Mouse (Mus musculus) intestine, postnatal 0 days (tissue): ENCODE data around the gene Efna5. TPM values are rescaled to one million over a fixed set of nuclear protein-coding genes. Genes with fewer than 3 reads are reported as not detected.

Experiments
- ATAC-seq: fragments of 200-750 bp; cut with Nextera tagmentation; 2 replicates; pipeline ENCODE4 v1.8.0; 2017; ENCODE audit warnings: mild to moderate bottlenecking, moderate TSS enrichment, moderate library complexity
- H3K27ac ChIP-seq: fragments of 300-500 bp; sonication (generic); 2 replicates; pipeline ENCODE4 v1.5.1; 2014; ENCODE audit warnings: mild to moderate bottlenecking, low read depth, low read length, moderate library complexity
- H3K27me3 ChIP-seq: fragments of 300-500 bp; sonication (generic); replicated peaks from 2 replicates; pipeline ENCODE4 v1.6.1; 2014; ENCODE audit warnings: low read length, mixed read lengths; ENCODE audit not compliant: control insufficient read depth, insufficient read depth
- H3K36me3 ChIP-seq: fragments of 300-500 bp; sonication (generic); 2 replicates; pipeline ENCODE4 v1.6.1; 2014; ENCODE audit warnings: mild to moderate bottlenecking, moderate library complexity; ENCODE audit not compliant: control insufficient read depth, insufficient read depth
- H3K4me1 ChIP-seq: fragments of 300-500 bp; sonication (generic); replicated peaks from 2 replicates; pipeline ENCODE4 v1.6.1; 2014; ENCODE audit warnings: antibody characterized with exemption, low read length, mixed read lengths; ENCODE audit not compliant: control insufficient read depth, insufficient read depth
- H3K4me2 ChIP-seq: fragments of 300-500 bp; sonication (generic); replicated peaks from 2 replicates; pipeline ENCODE4 v1.6.1; 2014; ENCODE audit warnings: low read depth, mild to moderate bottlenecking, moderate library complexity
- H3K4me3 ChIP-seq: fragments of 300-500 bp; sonication (generic); 2 replicates; pipeline ENCODE4 v1.5.1; 2014; ENCODE audit warnings: low read depth, low read length
- H3K9ac ChIP-seq: fragments of 300-500 bp; sonication (generic); 2 replicates; pipeline ENCODE4 v1.6.1; 2014; ENCODE audit warnings: mild to moderate bottlenecking, low read depth, low read length
- H3K9me3 ChIP-seq: fragments of 300-500 bp; sonication (generic); 2 replicates; pipeline ENCODE4 v1.6.1; 2016; ENCODE audit warnings: mixed run types; ENCODE audit not compliant: control insufficient read depth
- CTCF ChIP-seq: sonication (generic); IDR thresholded peaks from 2 replicates; pipeline ENCODE4 v1.5.1; 2016; ENCODE audit warnings: low read depth, mild to moderate bottlenecking, control low read depth, antibody characterized with exemption, moderate library complexity
- WGBS: fragments of 180-500 bp; shearing (Covaris S2); extraction: QIAGEN DNeasy Blood & Tissue Kit; methylation state at CpG from one replicate; pipeline ENCODE4 v1.1.7; 2014; 5-methylcytosine and 5-hydroxymethylcytosine counted together
- polyA plus RNA-seq: library from polyadenylated mRNA; unstranded; fragments of >200 nt; fragmentation: Nextera tagmentation; extraction: Ambion mirVana; gene quantifications from 2 replicates; pipeline ENCODE4 v1.2.1, GENCODE M21; 2015

Gene Efna5
- polyA plus RNA-seq, 1 experiment from 2014 or later = 8.6 TPM

- 70% methylated on average over 8 of the region's 8 CpGs for WGBS
- H3K4me2 ChIP-seq = no peak overlapping the region
These were observed 266.9 kb downstream of the Efna5 start for GRCm38 (mm10) chr17:62614237-62614636.

GRCm38 (mm10) chr17:62613232-62613631 is 267.9 kb downstream of the Efna5 start:
- Histone ChIP-seq H3K9ac (no peak overlapping the region), H3K27ac (no peak overlapping the region), H3K36me3 (no peaks in the 10 kb centered on the region), H3K4me3 (no peak overlapping the region), H3K9me3 (no peaks in the 10 kb centered on the region), H3K4me2 (no peak overlapping the region), H3K27me3 (no peaks in the 10 kb centered on the region), H3K4me1 (no peaks in the 10 kb centered on the region)
- WGBS = 92% methylated on average over 11 of the region's 11 CpGs
- TF ChIP-seq CTCF = no peak
- no peak for ATAC-seq

More at GRCm38 (mm10) chr17:62614237-62614636, 266.9 kb downstream of the Efna5 start:
- Histone ChIP-seq H3K27ac (no peak overlapping the region), H3K9ac (no peak overlapping the region), H3K36me3 (no peaks in the 10 kb centered on the region), H3K4me1 (no peaks in the 10 kb centered on the region), H3K27me3 (no peaks in the 10 kb centered on the region), H3K4me3 (no peak overlapping the region), H3K9me3 (no peaks in the 10 kb centered on the region)
- no peak for TF ChIP-seq CTCF
- no peak for ATAC-seq

GRCm38 (mm10) chr17:62608145-62608544 is 273.0 kb downstream of the Efna5 start:
- Histone ChIP-seq H3K4me2 (no peak overlapping the region), H3K27ac (no peak overlapping the region), H3K4me1 (no peaks in the 10 kb centered on the region), H3K4me3 (no peak overlapping the region), H3K27me3 (no peaks in the 10 kb centered on the region), H3K36me3 (no peaks in the 10 kb centered on the region), H3K9me3 (no peaks in the 10 kb centered on the region), H3K9ac (no peak overlapping the region)
- TF ChIP-seq CTCF = no peak
- 70% methylated on average over 8 of the region's 8 CpGs for WGBS
- no peak for ATAC-seq

- Histone ChIP-seq H3K4me3 (no peak overlapping the region), H3K36me3 (no peaks in the 10 kb centered on the region), H3K27ac (no peak overlapping the region), H3K4me2 (no peak overlapping the region), H3K4me1 (no peaks in the 10 kb centered on the region), H3K27me3 (no peaks in the 10 kb centered on the region), H3K9me3 (no peaks in the 10 kb centered on the region), H3K9ac (no peak overlapping the region)
- 86% methylated on average over 18 of the region's 18 CpGs for WGBS
- ATAC-seq = no peak
- no peak for TF ChIP-seq CTCF
These were observed 273.7 kb downstream of the Efna5 start for GRCm38 (mm10) chr17:62607304-62607914.

GRCm38 (mm10) chr17:62606681-62607080 is 274.4 kb downstream of the Efna5 start:
- H3K9me3 ChIP-seq = no peaks in the 10 kb centered on the region
- H3K27me3 ChIP-seq = no peaks in the 10 kb centered on the region
- H3K36me3 ChIP-seq = no peaks in the 10 kb centered on the region
- WGBS = 85% methylated on average over 6 of the region's 6 CpGs
- no peak for TF ChIP-seq CTCF
- no peak for ATAC-seq
- H3K4me3 ChIP-seq = no peak overlapping the region
- H3K4me1 ChIP-seq = no peaks in the 10 kb centered on the region
- no peak overlapping the region for H3K9ac ChIP-seq
- no peak overlapping the region for H3K4me2 ChIP-seq
- H3K27ac ChIP-seq = no peak overlapping the region

- Histone ChIP-seq H3K4me2 (no peak overlapping the region), H3K9ac (no peak overlapping the region), H3K4me3 (no peak overlapping the region), H3K9me3 (no peaks in the 10 kb centered on the region), H3K36me3 (no peaks in the 10 kb centered on the region), H3K27me3 (no peaks in the 10 kb centered on the region), H3K27ac (no peak overlapping the region), H3K4me1 (no peaks in the 10 kb centered on the region)
- 63% methylated on average over 5 of the region's 5 CpGs for WGBS
- no peak for TF ChIP-seq CTCF
- ATAC-seq = no peak
These were observed 276.8 kb downstream of the Efna5 start for GRCm38 (mm10) chr17:62604309-62604708.

GRCm38 (mm10) chr17:62603604-62604003 is 277.5 kb downstream of the Efna5 start:
- H3K27me3 ChIP-seq = no peaks in the 10 kb centered on the region
- H3K36me3 ChIP-seq = no peaks in the 10 kb centered on the region
- H3K4me1 ChIP-seq = no peaks in the 10 kb centered on the region
- H3K9me3 ChIP-seq = no peaks in the 10 kb centered on the region
- H3K9ac ChIP-seq = no peak overlapping the region
- WGBS = 74% methylated on average over 5 of the region's 5 CpGs
- no peak overlapping the region for H3K27ac ChIP-seq
- H3K4me2 ChIP-seq = no peak overlapping the region
- H3K4me3 ChIP-seq = no peak overlapping the region
- ATAC-seq = no peak
- TF ChIP-seq CTCF = no peak
